Mouse (Mus musculus) cerebellum, adult 2 months (tissue): Measurements from ENCODE around the gene Dnmbp.

Experiments used
- CTCF ChIP-seq: fragments of 200-500 bp; IDR thresholded peaks from 2 replicates; pipeline ENCODE4 v1.5.1; 2011; ENCODE audit warnings: low read depth, mild to moderate bottlenecking, control low read depth, low read length, moderate library complexity, borderline replicate concordance; ENCODE audit not compliant: insufficient read depth
- POLR2A ChIP-seq: fragments of 200-500 bp; IDR thresholded peaks from 2 replicates; pipeline ENCODE4 v1.6.1; 2011; ENCODE audit warnings: low read length, control low read depth, borderline replicate concordance; ENCODE audit not compliant: insufficient read depth

DNA sequence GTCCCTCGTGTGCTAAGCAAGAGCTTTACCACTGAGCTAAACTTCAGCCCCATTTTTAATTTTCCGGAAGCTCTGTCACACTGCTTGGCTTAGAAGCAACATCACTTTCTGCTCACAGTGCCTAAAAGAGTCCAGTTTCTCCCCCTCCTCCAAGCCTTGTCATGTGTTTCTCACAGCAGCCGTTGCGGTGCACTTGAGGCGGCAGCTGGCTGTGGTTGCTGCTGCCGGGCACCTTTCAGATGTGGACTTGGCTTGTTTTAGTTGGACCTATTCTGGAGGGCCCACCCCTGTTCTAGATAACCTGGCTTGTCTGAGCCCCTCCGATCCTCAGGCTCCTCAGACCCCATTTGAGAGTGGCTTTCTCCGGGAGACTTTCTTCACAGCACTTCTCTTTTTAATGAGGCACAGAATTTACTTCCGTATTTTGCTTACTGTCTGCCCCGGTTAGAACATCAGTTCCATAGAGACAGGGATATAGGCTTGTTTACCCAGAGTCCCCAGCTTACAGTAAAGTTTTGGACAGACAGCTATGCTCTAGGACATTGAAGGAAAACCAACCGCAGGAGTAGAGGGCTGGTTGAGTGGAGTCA, 25.6 kb upstream of the Dnmbp start:
- TF ChIP-seq CTCF (no peak), POLR2A (no peak)
